Mouse (Mus musculus): ENCODE measurements around the gene Rxrb.

The Rxrb gene

DNA sequence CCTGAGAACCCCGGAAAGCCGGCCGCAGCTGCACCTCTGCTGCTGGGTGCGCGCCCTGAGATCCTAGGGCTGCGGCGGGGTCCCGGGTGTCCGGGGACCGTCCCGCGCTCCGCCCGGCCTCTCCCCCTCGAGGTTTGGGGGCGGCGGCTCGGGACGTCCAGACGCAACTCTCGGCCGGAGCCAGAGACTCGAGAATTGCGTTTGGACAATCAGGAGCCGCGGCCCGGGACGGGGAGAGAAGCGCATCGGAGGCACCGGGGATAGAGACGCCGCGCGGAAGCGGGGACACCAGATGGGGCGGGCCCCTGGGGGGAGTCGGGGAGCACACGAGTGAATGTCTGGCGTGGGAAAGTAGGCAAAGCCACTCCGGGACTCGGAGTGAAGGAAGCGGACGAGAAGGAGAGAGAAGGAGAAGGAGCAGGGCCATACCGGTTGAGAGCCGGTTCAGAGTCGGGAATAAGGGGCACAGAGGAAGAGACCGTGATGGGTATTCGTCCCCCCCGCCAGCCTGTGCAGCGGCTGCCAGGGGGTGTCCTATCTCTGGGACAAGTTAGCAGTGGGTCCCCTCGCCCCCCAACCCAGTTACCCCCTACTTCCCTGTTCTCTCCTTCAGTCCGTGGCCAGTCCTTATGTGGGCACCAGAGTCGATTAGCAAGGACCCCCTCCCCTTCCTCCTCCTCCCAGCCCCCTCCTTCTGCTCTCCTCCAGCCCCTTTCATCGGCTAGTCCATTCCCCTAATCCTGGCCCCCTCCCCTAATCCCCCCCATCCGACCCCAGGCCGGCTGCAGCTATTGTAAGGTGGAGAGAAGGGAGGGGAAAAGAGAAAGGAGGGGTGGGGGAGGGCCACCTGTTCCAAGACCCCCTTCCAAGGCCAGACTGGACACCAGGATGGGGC lies 6.5 kb upstream of the Rxrb start:
- DNase-seq (ENCODE audit: extremely low spot score, low spot score): peak; percentile 78

GRCm38 (mm10) chr17:34025756-34026151 lies 5.9 kb upstream of the Rxrb start:
- DNase-seq (ENCODE audit: extremely low spot score, low spot score): peak; percentile 90

- DNase-seq (ENCODE audit: extremely low spot score, low spot score): no peak
Observed at GRCm38 (mm10) chr17:34026221-34026620, 5.4 kb upstream of the Rxrb start.

DNA sequence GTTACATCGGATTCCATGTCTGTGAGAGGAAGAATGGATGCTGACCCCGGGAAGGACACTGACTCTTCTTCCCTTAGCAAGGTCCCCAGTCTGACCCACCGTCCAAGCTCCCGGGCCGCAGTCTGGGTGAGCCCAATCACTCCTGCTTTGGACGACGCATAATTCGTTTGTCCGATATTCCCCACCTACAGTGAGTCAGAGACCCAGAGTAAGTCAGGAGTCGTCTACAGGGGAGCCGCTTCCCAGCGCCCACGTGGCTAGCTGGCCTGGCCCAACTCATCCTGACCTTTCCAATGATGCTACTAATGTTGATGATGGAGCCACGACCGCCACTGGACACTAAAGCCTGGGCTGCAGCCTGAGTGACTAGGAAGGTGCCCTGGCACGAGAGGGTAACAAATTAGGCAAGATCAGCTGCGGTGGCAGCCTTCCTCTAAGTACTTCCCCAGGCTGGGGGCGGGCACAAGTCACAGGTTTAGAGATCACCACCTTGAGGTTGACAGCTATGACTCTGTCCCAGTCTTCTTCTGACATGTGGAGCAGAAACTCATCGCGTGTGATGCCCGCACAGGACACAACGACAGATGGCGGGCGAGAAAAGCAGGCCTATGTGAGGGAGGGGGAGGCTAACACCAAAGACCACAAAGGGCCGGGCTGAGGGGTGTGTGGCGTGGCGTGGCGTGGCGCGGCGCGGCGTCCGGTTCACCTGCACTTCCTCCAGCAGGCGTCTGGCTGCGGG lies 4.5 kb upstream of the Rxrb start:
- peak; percentile 39 for DNase-seq (ENCODE audit: extremely low spot score, low spot score)

DNA sequence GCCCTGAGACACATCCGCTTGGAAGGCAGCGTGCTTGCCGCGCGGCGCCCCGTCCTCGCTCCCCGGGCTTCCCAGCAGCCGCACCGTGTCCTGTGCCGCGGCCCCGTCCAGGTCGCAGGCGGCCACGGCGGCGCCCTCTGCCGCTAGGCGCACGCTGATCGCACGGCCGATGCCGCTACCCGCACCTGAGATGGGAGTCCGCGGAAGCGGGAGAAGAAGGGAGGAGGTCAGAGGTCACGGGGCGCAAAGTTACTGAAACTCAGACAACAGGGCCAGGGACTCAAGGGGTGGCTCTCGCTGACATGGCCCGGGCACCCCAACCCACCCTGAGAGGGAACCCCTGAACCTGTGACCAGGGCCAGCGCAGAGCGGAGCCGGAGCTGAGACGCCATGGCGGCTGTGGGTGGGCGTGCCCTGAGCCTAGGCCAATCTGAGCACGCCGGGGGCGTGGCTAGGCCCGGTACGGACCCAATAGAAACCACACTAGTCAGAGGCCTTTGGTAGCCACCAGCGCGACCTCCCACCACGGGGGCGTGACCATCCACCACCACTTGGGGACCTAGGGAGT lies 3.9 kb upstream of the Rxrb start, which contains the start of gene H2-Ke6:
H2-Ke6 (minus strand) TSS at position 405 of the 568 bp plus-strand sequence.
- DNase-seq (ENCODE audit: extremely low spot score, low spot score): peak; percentile 95

DNA sequence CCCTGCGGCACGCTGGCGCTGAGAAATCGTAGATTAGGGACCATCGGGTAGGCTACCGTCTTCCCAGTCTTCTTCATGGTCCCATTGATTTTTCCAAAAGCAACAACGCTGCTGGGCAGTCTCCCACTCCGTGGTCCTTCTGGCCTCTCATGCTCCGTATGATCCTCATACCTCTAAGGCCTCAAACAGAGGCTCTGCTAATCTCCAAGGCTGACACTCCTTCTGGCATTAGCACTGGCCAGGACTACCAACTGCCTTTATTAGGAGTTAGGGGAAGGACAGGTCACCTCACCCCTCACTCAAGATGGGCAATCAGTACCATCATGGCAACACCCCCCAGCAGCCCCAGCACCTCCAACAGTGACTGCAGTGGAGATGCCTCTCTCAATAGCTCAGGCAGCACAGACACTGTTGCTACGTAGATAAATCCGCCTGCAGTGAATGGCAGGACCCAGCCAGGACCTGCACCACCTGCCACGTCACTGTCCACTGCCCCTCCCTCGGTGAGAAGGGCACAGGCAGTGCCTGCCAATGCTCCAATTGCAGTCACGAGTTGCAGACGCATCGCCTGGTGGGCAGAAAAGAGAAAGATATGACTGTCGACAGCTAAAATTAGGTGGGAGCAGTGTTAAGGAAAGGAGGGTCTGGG lies 3.0 kb upstream of the Rxrb start:
- no peak for DNase-seq (ENCODE audit: extremely low spot score, low spot score)

DNA sequence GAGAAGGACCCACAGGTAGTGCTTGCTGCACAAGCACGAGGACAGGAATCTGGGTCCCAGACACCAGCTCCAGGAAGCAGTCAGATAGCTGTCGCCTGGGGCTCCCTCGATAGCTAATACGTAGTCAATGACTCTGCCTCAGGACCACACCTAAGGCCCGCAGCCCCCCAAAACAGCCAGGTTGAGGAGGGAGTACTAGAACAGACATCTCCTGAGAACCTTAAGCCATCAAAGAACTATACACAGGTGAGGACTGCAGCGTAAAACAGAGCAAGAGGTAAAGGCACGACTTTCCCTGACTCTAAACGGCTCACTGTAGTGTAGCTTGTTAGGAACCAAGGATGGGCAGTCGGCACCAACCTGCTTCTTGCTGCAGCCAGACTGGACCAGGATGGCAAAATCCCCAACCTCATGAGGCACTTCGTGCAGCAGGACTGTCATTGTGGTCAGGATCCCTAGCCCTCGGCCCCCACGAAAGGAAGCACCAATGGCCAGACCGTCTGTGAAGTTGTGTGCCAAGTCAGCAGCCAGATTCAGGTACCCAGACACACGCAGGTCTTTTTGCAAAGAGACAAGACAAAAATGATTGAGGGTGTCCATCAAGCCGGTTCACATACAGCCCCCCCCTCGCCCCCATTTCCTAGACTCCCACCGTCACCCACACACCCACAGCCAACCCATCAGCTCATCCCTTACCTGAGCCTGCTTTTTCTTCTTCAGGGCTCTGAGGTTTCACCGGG lies 2.3 kb upstream of the Rxrb start:
- DNase-seq (ENCODE audit: extremely low spot score, low spot score): no peak

- no peak for DNase-seq (ENCODE audit: extremely low spot score, low spot score)
Observed at GRCm38 (mm10) chr17:34029890-34030595, 1.6 kb upstream of the Rxrb start.

DNA sequence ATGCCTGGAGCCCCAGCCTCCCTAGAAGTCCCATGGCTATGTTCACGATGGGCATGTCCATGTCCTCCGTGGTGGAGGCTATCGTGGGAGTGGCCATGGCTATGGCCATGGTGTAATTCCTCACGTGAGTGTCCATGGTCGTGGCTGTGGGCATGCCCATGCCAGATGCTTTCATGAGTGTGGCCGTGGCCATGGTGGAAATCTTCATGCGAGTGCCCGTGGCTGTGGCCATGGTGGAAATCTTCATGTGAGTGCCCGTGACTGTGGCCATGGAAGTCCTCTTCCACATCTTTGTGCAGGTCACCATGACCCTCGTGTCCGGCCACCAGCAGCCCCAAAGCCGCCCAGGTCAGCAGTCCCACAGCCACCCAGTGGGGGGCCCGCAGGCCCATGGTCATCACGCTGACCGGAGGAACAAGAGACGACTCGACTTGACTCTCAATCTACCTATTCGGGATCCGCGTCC lies 718 bp upstream of the Rxrb start:
- no peak for DNase-seq (ENCODE audit: extremely low spot score, low spot score)

GRCm38 (mm10) chr17:34032174-34032632 lies 591 bp downstream of the Rxrb start:
- no peak for DNase-seq (ENCODE audit: extremely low spot score, low spot score)

DNA sequence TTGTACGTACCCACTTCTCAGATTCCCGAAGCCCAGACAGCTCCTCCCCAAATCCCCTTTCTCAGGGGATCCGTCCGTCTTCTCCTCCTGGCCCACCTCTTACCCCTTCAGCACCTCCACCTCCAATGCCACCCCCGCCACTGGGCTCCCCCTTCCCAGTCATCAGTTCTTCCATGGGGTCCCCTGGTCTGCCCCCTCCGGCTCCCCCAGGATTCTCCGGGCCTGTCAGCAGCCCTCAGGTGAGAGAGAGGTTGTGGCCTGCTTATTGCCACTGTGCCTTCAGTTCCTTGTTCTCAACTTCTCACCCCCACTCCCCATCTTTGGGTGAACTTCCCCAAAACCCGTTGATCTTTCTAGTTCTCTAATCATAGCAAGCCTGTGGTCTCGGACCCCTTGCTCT lies 1.2 kb downstream of the Rxrb start:
- no peak for DNase-seq (ENCODE audit: extremely low spot score, low spot score)

DNA sequence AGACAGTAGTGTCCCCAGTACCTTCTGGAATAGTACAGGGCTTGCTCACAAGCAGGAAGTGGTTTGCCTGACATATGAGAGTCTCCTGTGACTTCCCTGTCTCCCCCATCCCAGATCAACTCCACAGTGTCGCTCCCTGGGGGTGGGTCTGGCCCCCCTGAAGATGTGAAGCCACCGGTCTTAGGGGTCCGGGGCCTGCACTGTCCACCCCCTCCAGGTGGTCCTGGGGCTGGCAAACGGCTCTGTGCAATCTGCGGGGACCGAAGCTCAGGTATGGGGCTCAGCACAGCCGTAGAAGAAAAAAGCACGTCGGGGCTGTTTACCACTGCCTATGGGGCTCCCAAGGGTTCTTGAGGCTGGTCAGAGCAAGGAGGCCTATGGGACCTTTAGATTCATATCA lies 1.8 kb downstream of the Rxrb start:
- DNase-seq (ENCODE audit: extremely low spot score, low spot score): no peak

GRCm38 (mm10) chr17:34034064-34034463 lies 2.5 kb downstream of the Rxrb start:
- DNase-seq (ENCODE audit: extremely low spot score, low spot score): peak; percentile 68

DNA sequence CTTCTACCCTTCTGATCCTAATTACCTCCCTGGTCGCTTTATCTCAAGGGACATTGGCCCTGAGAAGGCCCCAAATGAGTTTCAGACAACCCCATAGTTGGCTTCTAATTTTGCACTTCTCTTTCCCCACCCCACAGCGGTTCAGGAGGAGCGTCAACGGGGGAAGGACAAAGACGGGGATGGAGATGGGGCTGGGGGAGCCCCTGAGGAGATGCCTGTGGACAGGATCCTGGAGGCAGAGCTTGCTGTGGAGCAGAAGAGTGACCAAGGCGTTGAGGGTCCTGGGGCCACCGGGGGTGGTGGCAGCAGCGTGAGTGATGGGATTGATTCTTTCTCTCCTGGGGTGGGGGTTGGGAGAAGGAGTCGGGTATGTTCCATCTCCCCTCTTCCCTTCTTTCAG lies 3.9 kb downstream of the Rxrb start:
- DNase-seq (ENCODE audit: extremely low spot score, low spot score): no peak

- DNase-seq (ENCODE audit: extremely low spot score, low spot score): no peak
Observed at GRCm38 (mm10) chr17:34036647-34037046, 5.0 kb downstream of the Rxrb start.

DNA sequence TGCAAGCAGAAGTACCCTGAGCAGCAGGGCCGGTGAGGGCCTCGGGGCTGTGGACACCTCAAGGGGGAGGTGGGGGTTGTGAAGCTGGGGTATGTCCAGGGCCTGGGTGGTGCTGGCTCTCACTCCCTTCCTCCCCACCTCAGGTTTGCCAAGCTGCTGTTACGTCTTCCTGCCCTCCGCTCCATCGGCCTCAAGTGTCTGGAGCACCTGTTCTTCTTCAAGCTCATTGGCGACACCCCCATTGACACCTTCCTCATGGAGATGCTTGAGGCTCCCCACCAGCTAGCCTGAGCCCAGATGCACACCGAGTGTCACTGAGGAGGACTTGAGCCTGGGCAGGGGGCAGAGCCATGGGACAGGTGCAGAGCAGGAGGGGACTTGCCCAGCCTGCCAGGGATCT lies 5.6 kb downstream of the Rxrb start:
- DNase-seq (ENCODE audit: extremely low spot score, low spot score): no peak

DNA sequence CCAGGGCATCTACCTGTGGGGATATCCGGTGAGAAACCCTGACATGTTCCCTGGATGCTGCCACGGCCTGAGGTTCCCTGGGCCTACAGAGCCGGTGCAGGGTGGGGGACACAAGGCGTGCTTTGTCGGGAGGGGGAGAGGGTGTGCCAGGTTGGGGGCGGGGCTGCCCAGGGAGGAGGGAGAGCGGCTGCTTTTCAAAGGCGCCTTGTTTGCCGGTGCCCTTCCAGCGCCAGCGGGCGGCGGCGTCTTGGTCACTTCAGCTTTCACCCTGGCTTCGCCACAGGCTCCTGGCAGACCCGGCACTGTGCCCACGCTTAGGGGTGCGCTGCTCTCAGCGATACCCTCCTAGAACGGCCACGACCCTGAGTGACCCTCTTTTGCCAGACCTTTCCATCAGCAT lies 6.8 kb downstream of the Rxrb start:
- no peak for DNase-seq (ENCODE audit: extremely low spot score, low spot score)

DNA sequence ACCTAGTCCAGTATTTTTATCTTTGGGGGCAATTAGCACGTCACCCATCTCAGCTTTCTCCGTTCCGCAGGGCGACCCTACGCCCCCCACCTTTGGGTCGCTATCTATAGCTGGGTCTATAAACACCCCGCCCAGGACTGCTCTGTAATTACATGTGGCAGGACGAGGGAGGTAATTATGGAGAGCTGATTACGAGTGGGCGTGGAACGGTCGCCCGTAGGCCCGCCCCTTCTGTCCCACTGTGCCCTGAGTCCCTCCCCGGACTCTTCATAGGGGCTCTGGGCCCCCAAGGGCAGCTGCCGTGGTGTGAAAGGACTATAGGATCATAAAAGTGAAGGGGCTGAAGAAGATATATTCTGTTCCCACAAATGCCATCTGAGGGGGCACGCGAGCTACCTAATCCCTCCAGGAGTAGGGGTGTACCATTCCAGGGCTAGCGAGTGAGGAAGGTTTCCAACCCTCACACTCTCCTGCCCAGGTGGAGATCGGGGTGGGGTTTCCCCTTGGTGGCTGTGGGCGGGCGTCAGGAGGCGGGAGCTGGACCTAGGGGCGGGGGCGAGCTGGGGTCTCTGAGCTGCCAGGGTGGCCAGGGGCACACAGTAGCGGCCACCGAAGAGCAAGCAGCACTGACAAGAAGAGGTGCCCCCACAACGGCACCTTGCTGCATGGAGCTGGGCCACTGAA lies 7.4 kb downstream of the Rxrb start, which contains the start of gene Col11a2:
Col11a2 (plus strand) TSS at position 560 of the 684 bp plus-strand sequence.
- DNase-seq (ENCODE audit: extremely low spot score, low spot score): no peak

All from neural tube, embryonic 10.5 days (tissue).